Mouse (Mus musculus) megakaryocyte progenitor cell, adult 5-6 weeks (primary cell): ENCODE measurements around the gene Higd2a. TPM values are rescaled to one million over a fixed set of nuclear protein-coding genes. Genes with fewer than 3 reads are reported as not detected.
A peak's percentile ranks its signal among the peaks of the same experiment; 100 is the strongest.
"Not testable (repeated sequence)": the region's sequence is repeated elsewhere in the genome, so short reads cannot be mapped to it uniquely, and the experiment has no call there.

Experiments used
- ATAC-seq: replicated peaks from 2 replicates; pipeline ENCODE4 v1.8.0; 2016; ENCODE audit warnings: mild to moderate bottlenecking, moderate TSS enrichment, inconsistent platforms; ENCODE audit not compliant: poor library complexity
- total RNA-seq, 2 experiments: library from RNA; stranded (forward) in 1 of 2; stranded (reverse) in 1 of 2; fragments of 157-497, 149-512 nt in 1 of 2; fragments of 200-1000 nt in 1 of 2; gene quantifications; 2 replicates each; pipeline versions ENCODE4 v1.2.3 to v1.2.4; 2015 to 2017

The Higd2a gene
- total RNA-seq, 2 experiments from 2014 or later, result 87.6 to 120 TPM

GRCm38 (mm10) chr13:54581385-54581784, 8.6 kb upstream of the Higd2a start:
- no peak for ATAC-seq

- ATAC-seq, result no peak
These were observed 7.9 kb upstream of the Higd2a start for GRCm38 (mm10) chr13:54582126-54582525.

- no peak for ATAC-seq
These were observed 7.1 kb upstream of the Higd2a start for GRCm38 (mm10) chr13:54582860-54583259.

- no peak for ATAC-seq
These were observed 4.2 kb upstream of the Higd2a start for GRCm38 (mm10) chr13:54585831-54586230.

- peak; percentile 34 for ATAC-seq
These were observed 502 bp upstream of the Higd2a start for GRCm38 (mm10) chr13:54589414-54589995.

GRCm38 (mm10) chr13:54591776-54592356, 1.9 kb downstream of the Higd2a start:
- no peak for ATAC-seq

GRCm38 (mm10) chr13:54593617-54594016, 3.6 kb downstream of the Higd2a start:
- ATAC-seq, result no peak

GRCm38 (mm10) chr13:54596107-54596690, 6.2 kb downstream of the Higd2a start:
- ATAC-seq, result no peak

- no peak for ATAC-seq
These were observed 6.9 kb downstream of the Higd2a start for GRCm38 (mm10) chr13:54596870-54597269.

GRCm38 (mm10) chr13:54598622-54599143, 8.7 kb downstream of the Higd2a start:
- no peak for ATAC-seq

GRCm38 (mm10) chr13:54602639-54603111, 12.7 kb downstream of the Higd2a start:
- ATAC-seq, result no peak

GRCm38 (mm10) chr13:54603501-54603900, 13.5 kb downstream of the Higd2a start:
- no peak for ATAC-seq

- no peak for ATAC-seq
These were observed 14.2 kb downstream of the Higd2a start for GRCm38 (mm10) chr13:54604221-54604620.

- ATAC-seq, result no peak
These were observed 15.4 kb downstream of the Higd2a start for GRCm38 (mm10) chr13:54605426-54605825.

- ATAC-seq, result no peak
These were observed 17.2 kb downstream of the Higd2a start for GRCm38 (mm10) chr13:54607204-54607603.

GRCm38 (mm10) chr13:54608002-54608401, 18.0 kb downstream of the Higd2a start:
- peak; percentile 41 for ATAC-seq

- ATAC-seq, result no peak
These were observed 18.7 kb downstream of the Higd2a start for GRCm38 (mm10) chr13:54608666-54609065.

- no peak for ATAC-seq
These were observed 19.3 kb downstream of the Higd2a start for GRCm38 (mm10) chr13:54609301-54609700.

- 0 out of 2 replicates have a peak, but pooled peaks have one; percentile 6 for ATAC-seq
These were observed 20.6 kb downstream of the Higd2a start for GRCm38 (mm10) chr13:54610613-54610971.

- peak; percentile 68 for ATAC-seq
These were observed 21.2 kb downstream of the Higd2a start, which contains the start of gene Cltb for GRCm38 (mm10) chr13:54610972-54611754. Gene Cltb (minus strand): TSS chr13:54611344.

GRCm38 (mm10) chr13:54613141-54613540, 23.1 kb downstream of the Higd2a start:
- ATAC-seq, result not testable (repeated sequence)
